Mouse (Mus musculus) embryo, embryonic 9.5 days (tissue): ENCODE results near the gene Olfr610.
"Not testable (repeated sequence)": the region's sequence is repeated elsewhere in the genome, so short reads cannot be mapped to it uniquely, and the experiment has no call there.

Experiments
- DNase-seq: peaks from one replicate; pipeline ENCODE4 v3.0.0-alpha.2; 2017; ENCODE audit errors: extremely low spot score

Gene Olfr610

GRCm38 (mm10) chr7:103512022-103512421 is at the start of gene Olfr610:
Gene Olfr610 (minus strand): TSS chr7:103512122.
- DNase-seq, result no peak

- DNase-seq, result no peak
Observed at GRCm38 (mm10) chr7:103555779-103556178, 43.9 kb upstream of the Olfr610 start, which contains the start of gene Olfr615. Gene Olfr615 (plus strand): TSS chr7:103556079.

- DNase-seq, result no peak
Observed at GRCm38 (mm10) chr7:103547774-103548173, 35.9 kb upstream of the Olfr610 start, which contains the start of gene Olfr613. Gene Olfr613 (plus strand): TSS chr7:103548074.

- not testable (repeated sequence) for DNase-seq
Observed at GRCm38 (mm10) chr7:103542617-103543016, 30.7 kb upstream of the Olfr610 start, which contains the start of gene Olfr612. Gene Olfr612 (minus strand): TSS chr7:103542717.

GRCm38 (mm10) chr7:103520746-103521145 is 8.8 kb upstream of the Olfr610 start, which contains the start of gene Olfr611:
Gene Olfr611 (minus strand): TSS chr7:103520846.
- DNase-seq, result not testable (repeated sequence)

GRCm38 (mm10) chr7:103497962-103498361 is 14.0 kb downstream of the Olfr610 start, which contains the start of gene Olfr609:
Gene Olfr609 (minus strand): TSS chr7:103498062.
- DNase-seq, result no peak

- not testable (repeated sequence) for DNase-seq
Observed at GRCm38 (mm10) chr7:103477106-103477505, 34.8 kb downstream of the Olfr610 start.

GRCm38 (mm10) chr7:103469577-103469976 is 42.3 kb downstream of the Olfr610 start, which contains the start of gene Olfr608:
Gene Olfr608 (plus strand): TSS chr7:103469877.
- no peak for DNase-seq

- no peak for DNase-seq
Observed at GRCm38 (mm10) chr7:103460590-103460989, 51.3 kb downstream of the Olfr610 start.
